Mouse (Mus musculus): ENCODE results near the gene Arid1b.

Arid1b gene

DNA sequence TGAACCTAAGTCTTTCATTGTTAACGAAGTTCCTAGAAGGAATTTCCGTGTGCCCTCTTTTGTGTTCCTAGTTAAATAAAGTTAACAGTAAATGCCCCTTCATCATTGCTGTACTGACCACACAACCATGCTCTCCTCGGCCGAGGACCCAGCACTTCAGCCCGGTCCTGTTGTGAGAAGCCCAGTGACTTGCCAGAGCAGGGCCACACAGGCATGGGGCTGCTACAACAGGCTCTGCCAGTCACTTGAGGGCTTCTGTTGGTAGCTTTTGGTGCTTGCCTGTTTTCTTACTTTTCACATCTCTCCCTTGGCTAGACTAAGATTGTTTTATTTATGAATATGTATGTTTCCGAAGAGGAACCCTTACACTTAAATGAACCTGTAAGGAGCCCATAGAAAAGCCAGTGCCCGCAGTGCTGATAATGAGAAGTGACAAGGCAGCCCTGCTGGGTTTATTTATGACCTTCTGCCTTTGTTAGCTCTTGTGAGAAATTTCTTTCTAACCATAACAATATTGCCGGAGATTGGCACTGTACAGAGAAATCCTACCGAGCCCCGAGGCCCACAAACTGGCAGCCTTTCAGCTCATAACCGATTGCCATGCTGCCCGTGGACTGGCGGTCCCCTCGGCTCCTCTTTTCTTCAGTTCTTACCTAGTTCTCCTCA lies 234.0 kb downstream of the Arid1b start:
- in situ Hi-C loops (cut with MboI; ENCODE audit: low pct_unique_long_range_greater_than_20kb in 1 of 2, low sequenced_read_pairs in 2 of 2, unreplicated experiment in 1 of 2): no loop called here

- in situ Hi-C loops (cut with MboI; ENCODE audit: low pct_unique_long_range_greater_than_20kb in 1 of 2, low sequenced_read_pairs in 2 of 2, unreplicated experiment in 1 of 2): no loop called here
These were observed 234.6 kb downstream of the Arid1b start for GRCm38 (mm10) chr17:5228616-5229250.

- in situ Hi-C loops (cut with MboI; ENCODE audit: low pct_unique_long_range_greater_than_20kb in 1 of 2, low sequenced_read_pairs in 2 of 2, unreplicated experiment in 1 of 2): no loop called here
These were observed 235.9 kb downstream of the Arid1b start for GRCm38 (mm10) chr17:5230063-5230462.

- in situ Hi-C loops (cut with MboI; ENCODE audit: low pct_unique_long_range_greater_than_20kb in 1 of 2, low sequenced_read_pairs in 2 of 2, unreplicated experiment in 1 of 2): no loop called here
These were observed 238.0 kb downstream of the Arid1b start for GRCm38 (mm10) chr17:5232180-5232579.

DNA sequence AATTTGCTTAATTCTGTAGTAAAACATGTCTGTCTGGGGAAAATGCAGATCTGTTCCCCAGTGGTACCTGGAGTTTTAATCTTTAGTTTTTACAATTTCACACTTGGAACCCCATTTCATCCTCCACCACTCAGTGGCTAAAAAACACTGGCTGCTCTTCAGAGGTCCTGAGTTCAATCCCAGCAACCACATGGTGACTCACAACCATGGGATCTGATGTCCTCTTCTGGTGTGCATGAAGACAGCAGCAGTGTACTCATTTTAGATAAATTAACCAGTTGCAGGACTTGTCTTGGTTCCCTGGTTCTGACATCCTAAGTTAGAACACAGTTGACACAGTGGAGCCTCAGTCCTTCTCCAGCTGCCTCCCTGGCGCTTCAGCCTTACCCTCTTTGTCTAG lies 239.9 kb downstream of the Arid1b start:
- in situ Hi-C loops (cut with MboI; ENCODE audit: low pct_unique_long_range_greater_than_20kb in 1 of 2, low sequenced_read_pairs in 2 of 2, unreplicated experiment in 1 of 2): no loop called here

GRCm38 (mm10) chr17:5235057-5235456 lies 240.9 kb downstream of the Arid1b start:
- in situ Hi-C loops (cut with MboI; ENCODE audit: low pct_unique_long_range_greater_than_20kb in 1 of 2, low sequenced_read_pairs in 2 of 2, unreplicated experiment in 1 of 2): no loop called here

DNA sequence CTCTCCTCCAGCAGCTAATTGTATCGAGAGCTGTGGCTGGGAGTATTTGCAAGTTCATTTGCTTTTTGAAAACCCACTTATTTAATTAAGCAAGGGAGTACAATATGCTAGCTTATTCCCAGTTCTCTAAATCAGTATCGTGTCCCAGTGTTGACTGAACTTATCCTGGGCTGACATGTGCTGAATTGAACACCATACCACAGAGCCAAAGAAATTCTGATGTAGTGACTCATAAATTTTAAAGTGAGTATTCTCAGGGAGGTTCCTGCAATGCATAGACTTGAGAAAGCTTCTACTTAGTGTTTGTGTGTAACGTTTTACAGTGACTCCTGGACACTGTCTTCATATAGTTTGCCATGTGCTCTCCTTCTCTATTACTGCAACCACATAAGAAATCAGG lies 243.6 kb downstream of the Arid1b start:
- in situ Hi-C loops (cut with MboI; ENCODE audit: low pct_unique_long_range_greater_than_20kb in 1 of 2, low sequenced_read_pairs in 2 of 2, unreplicated experiment in 1 of 2): no loop called here

DNA sequence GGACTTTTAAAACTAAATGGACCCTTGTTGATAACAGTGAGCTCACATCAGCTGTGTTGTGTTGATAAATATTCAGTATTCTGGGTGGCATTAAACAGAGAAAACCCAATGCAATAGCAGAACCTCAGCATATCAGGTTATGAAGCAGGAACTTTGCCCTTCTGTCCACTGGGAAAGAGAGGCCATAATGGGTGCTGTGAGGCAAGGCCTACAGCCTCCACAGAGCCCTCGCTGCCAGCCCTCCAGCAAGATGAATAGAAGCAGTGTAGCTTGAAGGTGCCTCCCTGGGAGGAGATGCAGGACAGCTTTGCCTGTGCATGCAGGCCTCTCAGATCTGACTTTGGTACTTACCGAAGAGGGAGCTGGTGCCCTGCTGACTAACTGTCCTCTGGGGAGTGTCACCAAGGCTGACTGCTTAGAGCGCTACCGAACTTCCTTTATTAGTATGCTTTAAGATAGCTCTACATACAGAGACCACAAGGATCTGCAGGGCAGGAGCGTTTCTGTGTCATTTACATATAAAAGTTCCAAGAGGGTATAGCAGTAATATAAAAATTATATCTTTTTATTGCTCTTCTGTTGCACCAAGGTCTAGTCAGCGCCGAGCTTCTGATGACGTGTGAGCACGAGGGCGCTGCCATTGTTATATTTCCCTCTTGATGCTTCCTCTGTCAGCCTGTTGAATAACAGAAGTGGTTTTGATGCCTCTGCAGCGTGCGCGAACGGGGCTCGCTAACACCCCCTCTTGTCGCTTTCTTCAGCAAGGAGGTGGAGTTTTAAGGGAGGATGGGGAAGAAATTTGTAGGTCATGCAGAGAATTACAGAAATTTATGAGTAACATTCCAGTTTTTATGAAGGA lies 244.5 kb downstream of the Arid1b start:
- in situ Hi-C loops (cut with MboI; ENCODE audit: low pct_unique_long_range_greater_than_20kb in 1 of 2, low sequenced_read_pairs in 2 of 2, unreplicated experiment in 1 of 2): no loop called here

DNA sequence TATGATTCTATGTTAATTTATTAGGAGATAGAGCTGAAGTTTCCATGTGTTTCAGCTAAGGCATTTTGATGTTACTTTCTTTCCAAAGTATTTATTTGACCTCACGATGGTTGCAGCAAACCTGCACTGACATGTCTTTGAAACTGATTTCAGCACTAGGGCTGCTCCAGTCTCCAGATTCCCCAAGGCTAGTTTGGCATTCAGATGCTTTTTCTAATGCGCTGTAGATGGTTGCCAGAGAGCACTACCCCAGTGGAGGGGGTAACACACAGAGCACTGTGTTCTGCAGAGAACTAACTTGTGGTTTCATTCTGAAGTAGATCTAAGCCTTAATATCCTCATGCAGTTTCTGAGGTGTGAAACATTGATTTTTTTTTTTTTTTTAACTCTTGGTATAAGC lies 250.4 kb downstream of the Arid1b start:
- in situ Hi-C loops (cut with MboI; ENCODE audit: low pct_unique_long_range_greater_than_20kb in 1 of 2, low sequenced_read_pairs in 2 of 2, unreplicated experiment in 1 of 2): no loop called here

DNA sequence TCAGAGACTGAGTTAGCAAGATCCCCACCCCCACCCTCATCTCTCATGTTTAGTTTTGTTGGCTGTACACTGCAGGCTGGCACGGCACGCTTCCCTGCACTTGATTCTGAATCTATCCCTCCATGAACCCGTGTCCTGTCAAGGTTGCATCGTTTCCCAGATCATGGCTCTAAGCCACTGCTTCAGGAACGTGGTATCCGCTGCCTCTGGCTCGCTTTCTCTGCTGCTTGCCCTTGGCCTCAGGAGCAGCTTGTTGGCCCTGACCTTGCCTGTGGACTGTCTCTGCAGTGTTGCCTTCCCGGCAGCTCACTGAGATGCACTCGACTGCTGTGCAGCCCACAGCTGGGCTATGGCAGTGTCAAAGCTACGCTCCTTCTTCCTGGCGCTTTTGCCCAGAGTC lies 252.6 kb downstream of the Arid1b start:
- in situ Hi-C loops (cut with MboI; ENCODE audit: low pct_unique_long_range_greater_than_20kb in 1 of 2, low sequenced_read_pairs in 2 of 2, unreplicated experiment in 1 of 2): no loop called here

- in situ Hi-C loops (cut with MboI; ENCODE audit: low pct_unique_long_range_greater_than_20kb in 1 of 2, low sequenced_read_pairs in 2 of 2, unreplicated experiment in 1 of 2): no loop called here
These were observed 253.1 kb downstream of the Arid1b start for GRCm38 (mm10) chr17:5247247-5247646.

GRCm38 (mm10) chr17:5247737-5248136 lies 253.6 kb downstream of the Arid1b start:
- in situ Hi-C loops (cut with MboI; ENCODE audit: low pct_unique_long_range_greater_than_20kb in 1 of 2, low sequenced_read_pairs in 2 of 2, unreplicated experiment in 1 of 2): no loop called here

- in situ Hi-C loops (cut with MboI; ENCODE audit: low pct_unique_long_range_greater_than_20kb in 1 of 2, low sequenced_read_pairs in 2 of 2, unreplicated experiment in 1 of 2): no loop called here
These were observed 255.0 kb downstream of the Arid1b start for GRCm38 (mm10) chr17:5248957-5249656.

GRCm38 (mm10) chr17:5249681-5250180 lies 255.6 kb downstream of the Arid1b start:
- in situ Hi-C loops (cut with MboI; ENCODE audit: low pct_unique_long_range_greater_than_20kb in 1 of 2, low sequenced_read_pairs in 2 of 2, unreplicated experiment in 1 of 2): no loop called here

GRCm38 (mm10) chr17:5252436-5252835 lies 258.3 kb downstream of the Arid1b start:
- in situ Hi-C loops (cut with MboI; ENCODE audit: low pct_unique_long_range_greater_than_20kb in 1 of 2, low sequenced_read_pairs in 2 of 2, unreplicated experiment in 1 of 2): no loop called here

DNA sequence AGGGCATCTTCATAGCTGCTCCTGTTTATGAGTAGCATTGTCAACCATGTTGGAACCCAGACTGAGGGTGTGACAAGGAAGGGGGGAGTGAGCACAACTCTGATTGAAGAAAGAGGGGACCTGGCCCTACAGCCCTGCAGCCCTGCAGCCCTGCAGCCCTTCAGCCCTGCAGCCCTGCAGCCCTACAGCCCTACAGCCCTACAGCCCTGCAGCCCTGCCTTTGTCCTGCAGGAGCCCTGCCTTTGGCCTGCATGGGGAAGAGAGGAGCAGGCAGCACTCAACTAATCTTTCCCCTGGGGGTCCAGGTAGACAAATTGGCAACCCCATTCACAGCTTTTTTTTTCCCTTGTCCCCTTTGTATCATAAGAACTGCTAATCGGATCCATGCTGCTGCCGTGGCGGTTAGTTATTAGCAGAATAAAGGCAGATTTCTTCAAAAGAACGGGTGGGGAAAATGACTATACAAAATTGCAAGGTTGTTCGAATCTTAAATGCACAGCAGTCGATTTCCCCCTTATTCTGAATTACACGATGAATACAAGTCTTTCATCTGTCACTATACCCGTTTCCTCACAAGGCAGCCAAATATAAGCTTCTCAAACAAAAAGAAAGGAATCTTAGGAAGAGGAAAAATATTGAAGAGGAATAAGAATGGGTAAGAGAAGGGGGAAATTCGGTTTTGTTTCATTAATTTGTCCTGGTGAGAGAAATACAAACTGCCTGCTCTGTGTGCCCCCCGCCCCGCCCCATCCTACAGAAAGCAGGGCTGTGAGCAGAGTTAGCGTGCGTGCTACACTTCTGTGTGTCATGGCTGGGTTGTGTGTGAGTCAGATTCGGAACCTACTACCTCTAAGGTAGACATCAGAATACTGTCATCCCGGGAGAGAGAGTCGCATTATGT lies 260.8 kb downstream of the Arid1b start:
- in situ Hi-C loops (cut with MboI; ENCODE audit: low pct_unique_long_range_greater_than_20kb in 1 of 2, low sequenced_read_pairs in 2 of 2, unreplicated experiment in 1 of 2): no loop called here

- in situ Hi-C loops (cut with MboI; ENCODE audit: low pct_unique_long_range_greater_than_20kb in 1 of 2, low sequenced_read_pairs in 2 of 2, unreplicated experiment in 1 of 2): no loop called here
These were observed 261.4 kb downstream of the Arid1b start for GRCm38 (mm10) chr17:5255618-5255933.

GRCm38 (mm10) chr17:5258978-5259377 lies 264.8 kb downstream of the Arid1b start:
- in situ Hi-C loops (cut with MboI; ENCODE audit: low pct_unique_long_range_greater_than_20kb in 1 of 2, low sequenced_read_pairs in 2 of 2, unreplicated experiment in 1 of 2): no loop called here

Data from mouse embryonic stem cell (cell line).